Comparison of ENCODE assay signal across 8 mouse cellular contexts in the genomic region with DNA sequence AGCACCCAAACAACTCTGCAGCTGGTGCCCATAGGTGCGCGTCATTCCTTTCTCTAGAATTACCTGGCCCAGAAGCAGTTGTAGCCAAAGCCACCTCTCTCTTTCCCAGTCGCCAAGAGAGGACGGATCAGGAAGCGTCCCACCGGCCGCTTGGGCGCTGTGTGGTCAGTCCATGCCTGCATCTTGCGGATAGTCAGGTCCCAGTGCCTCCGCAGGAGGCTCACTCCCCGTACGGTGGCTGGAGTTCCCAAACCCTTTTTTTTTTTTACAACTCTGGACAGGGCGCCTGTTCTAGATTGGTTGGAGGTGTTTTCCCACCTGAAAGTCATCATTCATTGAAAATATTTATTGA. TPM values are rescaled to one million over a fixed set of nuclear protein-coding genes. Genes with fewer than 3 reads are reported as not detected.
DNase-seq lines count a peak whose midpoint lies in the region; ATAC-seq and TF ChIP-seq lines count a peak whose summit lies in the region.

No protein-coding gene starts in this region.

- H3K27ac ChIP-seq in left cerebral cortex, adult 2 months: peak overlapping the region; percentile 96
- peak overlapping the region; percentile 96 for H3K27ac ChIP-seq in embryonic facial prominence, embryonic 15.5 days (replicated peaks)
- peak overlapping the region; percentile 96 for H3K27ac ChIP-seq in intestine, postnatal 0 days (ENCODE audit: low read depth, low read length)

- TF ChIP-seq POLR2A in myocyte (IDR thresholded peaks at IDR 0.05; ENCODE audit: insufficient read length, low read depth): no peak

- peak overlapping the region; percentile 90 for H3K4me3 ChIP-seq in left cerebral cortex, adult 2 months
- peak overlapping the region; percentile 70 for H3K4me3 ChIP-seq in embryonic facial prominence, embryonic 15.5 days (replicated peaks)
- H3K4me3 ChIP-seq in intestine, postnatal 0 days (ENCODE audit: low read depth, low read length): peak overlapping the region; percentile 48
- peak overlapping the region; percentile 50 for H3K4me3 ChIP-seq in myocyte

- peaks cover 19% of the 10 kb centered on the region for H3K4me1 ChIP-seq in embryonic facial prominence, embryonic 15.5 days
- peaks cover 15% of the 10 kb centered on the region; the same call in 1 of the 2 replicates for H3K4me1 ChIP-seq in intestine, postnatal 0 days (replicated peaks; ENCODE audit: control insufficient read depth, insufficient read depth, low read length)

- H3K36me3 ChIP-seq in embryonic facial prominence, embryonic 15.5 days: no peaks in the 10 kb centered on the region
- no peaks in the 10 kb centered on the region for H3K36me3 ChIP-seq in intestine, postnatal 0 days (ENCODE audit: control insufficient read depth, insufficient read depth)
- no peaks in the 10 kb centered on the region for H3K36me3 ChIP-seq in myocyte (ENCODE audit: control insufficient read depth, insufficient read depth)

- peak overlapping the region; percentile 25 for H3ac ChIP-seq in myocyte (ENCODE audit: control insufficient read depth, insufficient read length)

- under 1% methylated on average over 13 of the region's 13 CpGs for WGBS in embryonic facial prominence, embryonic 15.5 days
- under 1% methylated on average over 13 of the region's 13 CpGs for WGBS in intestine, postnatal 0 days

- TF ChIP-seq CTCF in left cerebral cortex, adult 2 months (IDR thresholded peaks at IDR 0.05): no peak; the same call in 1 of the 2 replicates
- TF ChIP-seq CTCF in intestine, postnatal 0 days (IDR thresholded peaks at IDR 0.05; ENCODE audit: low read depth): peak; percentile 20; the same call in 1 of the 2 replicates

- DNase-seq in left cerebral cortex, adult 2 months (ENCODE audit: extremely low spot score in 1 of 2, low spot score in 2 of 2): no peak
- no peak for DNase-seq in left cerebral cortex, adult 9 months (ENCODE audit: low spot score in 2 of 2)
- DNase-seq in urinary bladder, postnatal 25 days (ENCODE audit: low spot score): no peak
- DNase-seq in ovary, postnatal 10 days (ENCODE audit: low spot score): no peak
- no peak for DNase-seq in adrenal gland, postnatal 36 days

- H3K9ac ChIP-seq in embryonic facial prominence, embryonic 15.5 days: peak overlapping the region; percentile 85
- H3K9ac ChIP-seq in intestine, postnatal 0 days (ENCODE audit: low read depth, low read length): peak overlapping the region; percentile 67

- ATAC-seq in embryonic facial prominence, embryonic 15.5 days (ENCODE audit: insufficient number of reproducible peaks, low FRiP score, low TSS enrichment, low read depth): peak; percentile 21; the same call in 1 of the 2 replicates
- no peak for ATAC-seq in intestine, postnatal 0 days

- no peaks in the 10 kb centered on the region for H3K79me2 ChIP-seq in myocyte (ENCODE audit: control insufficient read depth, insufficient read depth)

- no peaks in the 10 kb centered on the region for H3K9me3 ChIP-seq in embryonic facial prominence, embryonic 15.5 days (replicated peaks)
- H3K9me3 ChIP-seq in intestine, postnatal 0 days (ENCODE audit: control insufficient read depth): no peaks in the 10 kb centered on the region

- intact Hi-C loops in left cerebral cortex, adult 2 months (cut with DNase I): no loop called here

- H3K27me3 ChIP-seq in embryonic facial prominence, embryonic 15.5 days: no peaks in the 10 kb centered on the region
- no peaks in the 10 kb centered on the region for H3K27me3 ChIP-seq in intestine, postnatal 0 days (replicated peaks; ENCODE audit: control insufficient read depth, insufficient read depth, low read length)
- H3K27me3 ChIP-seq in myocyte (ENCODE audit: control insufficient read depth, insufficient read depth, insufficient read length): no peaks in the 10 kb centered on the region

- H3K4me2 ChIP-seq in embryonic facial prominence, embryonic 15.5 days (replicated peaks): peak overlapping the region; percentile 93
- peak overlapping the region; percentile 74 for H3K4me2 ChIP-seq in intestine, postnatal 0 days (replicated peaks; ENCODE audit: low read depth)
- peak overlapping the region; percentile 93 for H3K4me2 ChIP-seq in myocyte (ENCODE audit: low read depth)

TF ChIP-seq in myocyte, 11 proteins besides CTCF, POLR2A, EP300 and RAD21:
- TF ChIP-seq E2F4 (IDR thresholded peaks at IDR 0.05; ENCODE audit: insufficient read depth): no peak
- TF ChIP-seq SRF (IDR thresholded peaks at IDR 0.05; ENCODE audit: control insufficient read depth, insufficient read length, low read depth): no peak
- no peak for TF ChIP-seq CEBPB (IDR thresholded peaks at IDR 0.05; ENCODE audit: insufficient read depth, poor library complexity, severe bottlenecking)
- TF ChIP-seq TCF3 (IDR thresholded peaks at IDR 0.05; ENCODE audit: insufficient read length, low read depth): no peak
- TF ChIP-seq USF1 (IDR thresholded peaks at IDR 0.05; ENCODE audit: low read depth): no peak
- TF ChIP-seq MYOG (IDR thresholded peaks at IDR 0.05; ENCODE audit: control insufficient read depth in 1 of 3, insufficient read depth in 1 of 3, insufficient read length in 2 of 3, low read depth in 2 of 3): no peak
- no peak for TF ChIP-seq POLR2AphosphoS2 (IDR thresholded peaks at IDR 0.05; ENCODE audit: insufficient read length, low read depth)
- no peak for TF ChIP-seq MYOD1 (IDR thresholded peaks at IDR 0.05; ENCODE audit: control insufficient read depth in 1 of 3, insufficient read length in 2 of 3, low read depth in 2 of 3)
- TF ChIP-seq MAX (IDR thresholded peaks at IDR 0.05; ENCODE audit: low read depth): no peak
- TF ChIP-seq TCF12 (IDR thresholded peaks at IDR 0.05; ENCODE audit: insufficient read depth, poor library complexity, severe bottlenecking): no peak
- no peak for TF ChIP-seq REST (IDR thresholded peaks at IDR 0.05; ENCODE audit: insufficient read depth, insufficient read length)

RNA-seq across cellular contexts. Expression of gene H3f3a, which starts 35.4 kb away (rescaled TPM):
- 100 to 1,000 TPM; 261 to 262 TPM for total RNA-seq in left cerebral cortex, adult 2 months (2021)
- 2,445 and 2,695 TPM in 2 replicates for polyA plus RNA-seq in embryonic facial prominence, embryonic 15.5 days (2015; fragmentation: Nextera tagmentation; extraction: Ambion mirVana)
- 1,056 and 1,104 TPM in 2 replicates for polyA plus RNA-seq in intestine, postnatal 0 days (2015; fragmentation: Nextera tagmentation; extraction: Ambion mirVana)
- 597 TPM for polyA plus RNA-seq in myocyte (2012; fragmentation: generic; extraction: Trizol)
- 100 to 1,000 TPM; 680 to 813 TPM for total RNA-seq in adrenal gland, postnatal 36 days (2021)

RNA-seq across cellular contexts. Expression of gene Acbd3, which starts 52.5 kb away (rescaled TPM):
- total RNA-seq in left cerebral cortex, adult 2 months (2021): 10 to 100 TPM; 35.0 to 35.3 TPM
- polyA plus RNA-seq in embryonic facial prominence, embryonic 15.5 days (2015; fragmentation: Nextera tagmentation; extraction: Ambion mirVana): 26.8 and 27.5 TPM in 2 replicates
- polyA plus RNA-seq in intestine, postnatal 0 days (2015; fragmentation: Nextera tagmentation; extraction: Ambion mirVana): 16.9 and 18.4 TPM in 2 replicates
- polyA plus RNA-seq in myocyte (2012; fragmentation: generic; extraction: Trizol): 13.6 TPM
- total RNA-seq in adrenal gland, postnatal 36 days (2021): 10 to 100 TPM; 48.6 to 54.3 TPM
